Mouse (Mus musculus): ENCODE measurements at regions not wholly inside any gene's neighbourhood (a gene's known extent, or its start where the extent isn't known, plus 50 kb on each side); places are given as distances from the start of the nearest gene placed in this dataset.

DNA sequence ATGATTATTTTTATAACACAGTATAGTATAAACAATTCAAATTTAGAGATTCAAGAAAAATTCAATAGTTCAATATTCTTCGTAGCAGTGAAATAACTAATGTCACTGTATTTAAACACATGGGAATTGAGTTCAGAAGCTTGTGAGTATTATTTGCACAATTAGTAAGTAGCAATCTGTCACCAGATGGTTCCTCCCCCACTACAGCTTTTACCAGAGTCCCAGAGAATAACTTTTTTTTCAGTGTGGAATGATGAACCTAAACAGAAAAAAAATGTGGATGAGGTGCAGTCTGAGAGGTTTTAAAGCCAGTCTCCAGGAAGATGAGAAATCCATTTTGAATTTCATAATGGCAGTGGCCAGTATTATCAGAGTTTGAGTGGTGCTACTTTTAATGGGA lies 414.9 kb upstream of the C9orf72 start:
- DNase-seq = no peak

DNA sequence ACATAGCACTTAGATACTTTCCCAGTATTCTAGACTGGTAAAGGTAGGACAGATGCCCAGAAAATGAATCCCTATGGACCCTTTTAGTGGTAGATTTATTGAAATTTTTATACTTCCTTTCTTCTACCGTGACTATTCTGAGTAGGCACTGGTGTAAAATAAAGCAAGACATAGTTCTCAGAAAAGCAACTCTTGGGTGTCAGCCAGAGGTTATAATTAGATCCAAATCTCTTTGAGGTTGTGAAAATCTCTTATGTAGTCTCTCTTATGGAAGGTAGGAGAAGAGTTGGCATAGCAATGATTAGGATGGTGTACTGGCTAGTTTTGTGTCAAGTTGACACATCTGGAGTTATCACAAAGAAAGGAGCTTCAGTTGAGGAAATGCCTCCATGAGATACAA lies 380.2 kb upstream of the C9orf72 start:
- DNase-seq = peak; percentile 1

- DNase-seq = no peak
These were observed 352.1 kb upstream of the C9orf72 start for GRCm38 (mm10) chr4:35578086-35578485.

DNA sequence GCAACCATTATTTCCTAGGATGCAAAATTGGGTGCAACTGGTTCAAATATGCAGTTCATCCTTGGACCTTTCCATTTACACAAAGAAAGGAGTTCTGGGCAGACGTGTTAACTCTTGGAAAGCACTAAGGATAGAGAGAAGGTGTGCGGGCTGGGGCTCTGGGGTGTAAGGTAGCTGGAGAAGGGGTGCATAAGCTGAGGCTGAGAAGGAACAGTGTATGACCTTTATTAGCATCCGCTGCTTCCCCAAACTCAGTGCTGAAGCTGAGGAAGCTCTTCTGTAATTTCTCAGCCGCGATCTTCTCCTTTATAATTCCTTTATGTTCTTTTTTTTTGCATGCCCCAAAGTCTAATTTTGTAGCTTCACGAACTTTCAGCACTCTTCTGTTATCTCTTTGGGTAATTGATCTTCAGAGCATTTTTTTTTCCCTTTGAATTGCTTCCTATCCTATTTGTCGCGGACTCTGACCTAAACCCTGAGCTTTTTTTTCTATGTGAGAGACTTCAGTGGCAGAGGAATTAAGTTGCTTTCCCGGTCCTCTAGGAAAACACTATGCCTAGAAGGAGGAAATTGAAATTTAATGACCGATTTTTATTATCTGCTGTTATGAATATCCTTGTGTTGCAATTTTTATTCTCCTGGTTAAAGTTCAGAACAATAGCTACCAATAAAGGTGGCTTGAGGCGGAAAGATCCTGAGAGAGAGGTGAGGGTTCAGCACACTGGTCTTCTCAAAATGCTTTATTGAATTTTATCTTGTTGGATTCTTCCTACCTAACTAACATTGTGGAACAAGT lies 349.4 kb upstream of the C9orf72 start:
- no peak for DNase-seq

- no peak for DNase-seq
These were observed 345.8 kb upstream of the C9orf72 start for GRCm38 (mm10) chr4:35571541-35572447.

DNA sequence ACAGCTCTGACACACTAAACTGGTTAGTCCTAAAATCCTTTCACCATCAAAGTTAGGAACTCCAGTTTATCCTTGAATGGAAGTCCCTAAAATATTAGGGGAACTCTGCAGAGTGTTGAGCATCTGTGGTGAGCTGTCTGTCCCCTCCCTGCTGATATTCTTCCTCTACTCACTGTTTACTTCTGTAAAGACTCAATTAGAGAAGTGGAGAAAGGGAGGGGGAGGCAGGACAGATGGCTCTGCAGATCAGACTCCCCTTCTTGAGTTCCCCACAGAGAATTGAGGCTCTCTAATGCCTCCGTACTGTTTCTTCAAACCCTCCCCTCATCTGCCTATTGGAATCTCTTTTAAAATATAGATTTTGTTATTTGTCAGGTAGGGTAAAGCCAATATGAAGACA lies 335.3 kb upstream of the C9orf72 start:
- no peak for DNase-seq

DNA sequence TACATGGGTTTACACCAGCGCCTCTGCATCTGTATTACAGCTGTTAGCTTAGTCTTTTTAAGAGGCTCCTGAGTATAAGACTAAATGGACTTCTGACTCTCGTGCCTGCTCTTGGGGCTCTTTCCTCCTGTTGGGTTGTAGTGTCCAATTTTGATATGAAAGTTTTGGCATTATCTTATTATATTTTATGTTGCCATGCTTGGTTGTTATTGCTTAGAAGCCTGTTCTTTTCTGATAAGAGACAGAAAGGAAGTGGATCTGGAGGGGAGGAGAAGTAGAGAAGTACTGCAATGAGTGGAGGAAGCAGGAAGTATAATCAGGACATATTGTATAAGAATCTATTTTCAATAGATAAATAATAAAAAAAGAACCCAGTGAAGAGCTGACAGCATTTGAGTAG lies 334.0 kb upstream of the C9orf72 start:
- no peak for DNase-seq

- DNase-seq = no peak
These were observed 327.3 kb upstream of the C9orf72 start for GRCm38 (mm10) chr4:35553309-35553708.

GRCm38 (mm10) chr4:35551988-35552387 lies 326.0 kb upstream of the C9orf72 start:
- DNase-seq = no peak

DNA sequence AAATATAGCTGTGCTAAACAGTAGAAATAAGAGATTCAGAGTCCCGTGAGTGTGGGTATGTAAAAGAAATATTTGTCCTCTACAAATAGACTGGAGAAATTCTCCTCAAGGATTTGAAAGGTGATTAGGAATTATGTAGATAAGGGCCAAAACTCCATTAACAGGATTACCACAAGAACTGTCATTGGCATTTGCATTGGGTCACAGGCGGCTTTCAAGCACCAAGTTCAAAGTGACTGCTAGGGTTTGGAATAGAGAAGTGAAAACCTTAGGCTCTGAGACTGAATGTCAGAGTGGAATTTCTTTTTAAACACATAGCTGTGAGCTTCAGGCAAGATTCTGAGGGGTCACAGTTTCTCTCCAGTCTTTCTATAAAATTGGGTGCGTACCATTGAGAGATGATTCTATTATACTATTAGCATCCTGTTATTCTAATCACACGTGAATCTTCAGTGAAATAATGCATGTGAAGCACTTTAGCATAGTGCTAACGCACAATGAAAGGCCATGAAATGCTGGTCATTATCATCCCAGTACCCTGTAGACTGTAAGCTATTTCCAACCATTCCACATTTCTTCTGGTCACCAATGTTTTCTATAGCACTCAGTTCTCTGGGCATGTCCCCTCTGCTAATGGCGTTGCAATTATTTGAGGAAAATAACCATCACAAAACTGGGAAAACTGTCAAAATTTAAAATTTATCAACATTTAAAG lies 308.7 kb upstream of the C9orf72 start:
- DNase-seq = no peak

DNA sequence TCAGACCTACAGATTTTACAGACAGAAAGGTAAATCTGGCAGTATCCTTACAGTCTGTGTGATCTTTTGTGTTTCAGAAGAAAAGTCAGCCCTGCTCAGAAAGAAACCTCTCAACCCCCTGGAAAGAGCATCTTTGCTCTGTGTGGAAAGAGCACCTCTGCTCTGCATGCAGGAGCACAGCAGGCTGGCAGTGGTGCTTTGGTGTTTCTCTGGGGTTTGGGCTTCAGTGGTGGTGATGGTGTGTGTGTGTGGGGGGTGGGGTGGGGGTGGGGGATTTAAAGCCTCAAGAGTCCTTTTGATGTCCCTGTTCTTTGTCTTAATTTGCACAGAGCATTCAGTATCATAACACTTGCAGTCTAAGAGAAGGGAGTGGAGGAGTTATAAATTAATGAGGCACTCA lies 308.2 kb upstream of the C9orf72 start:
- no peak for DNase-seq

Measured in right cerebral cortex, adult 18-20 months (tissue).